Mouse (Mus musculus) liver, embryonic 13.5 days (tissue): ENCODE results near the gene Taf13. TPM values are rescaled to one million over a fixed set of nuclear protein-coding genes. Genes with fewer than 3 reads are reported as not detected.

Experiments used
- ATAC-seq: fragments of 200-750 bp; cut with Nextera tagmentation; 2 replicates; pipeline ENCODE4 v1.8.0; 2017; ENCODE audit warnings: low read depth, mild to moderate bottlenecking, moderate number of reproducible peaks, moderate library complexity
- DNase-seq: peaks from one replicate; pipeline ENCODE4 v3.0.0; 2022
- H3K27ac ChIP-seq: fragments of 300-500 bp; sonication (generic); 2 replicates; pipeline ENCODE4 v1.5.1; 2015; ENCODE audit warnings: moderate library complexity, mild to moderate bottlenecking, inconsistent platforms
- H3K27me3 ChIP-seq: fragments of 300-500 bp; sonication (generic); 2 replicates; pipeline ENCODE4 v1.6.1; 2015; ENCODE audit warnings: mild to moderate bottlenecking, inconsistent platforms
- H3K36me3 ChIP-seq: fragments of 300-500 bp; sonication (generic); 2 replicates; pipeline ENCODE4 v1.6.1; 2015; ENCODE audit warnings: mild to moderate bottlenecking, inconsistent platforms
- H3K4me1 ChIP-seq: fragments of 300-500 bp; sonication (generic); replicated peaks from 2 replicates; pipeline ENCODE4 v1.6.1; 2015; ENCODE audit warnings: inconsistent platforms
- H3K4me2 ChIP-seq: fragments of 300-500 bp; sonication (generic); 2 replicates; pipeline ENCODE4 v1.6.1; 2015; ENCODE audit warnings: inconsistent platforms, mild to moderate bottlenecking, moderate library complexity
- H3K4me3 ChIP-seq: fragments of 300-500 bp; sonication (generic); replicated peaks from 2 replicates; pipeline ENCODE4 v1.5.1; 2015; ENCODE audit warnings: mild to moderate bottlenecking, inconsistent platforms
- H3K9ac ChIP-seq: fragments of 300-500 bp; sonication (generic); 2 replicates; pipeline ENCODE4 v1.6.1; 2015; ENCODE audit warnings: mild to moderate bottlenecking, inconsistent platforms
- H3K9me3 ChIP-seq: fragments of 300-500 bp; sonication (generic); replicated peaks from 2 replicates; pipeline ENCODE4 v1.6.1; 2016; ENCODE audit warnings: inconsistent platforms
- WGBS: fragments of 180-500 bp; shearing (Covaris S2); methylation state at CpG from one replicate; pipeline ENCODE4 v1.1.7; 2015; ENCODE audit not compliant: insufficient replicate concordance; 5-methylcytosine and 5-hydroxymethylcytosine counted together
- polyA plus RNA-seq: library from polyadenylated mRNA; unstranded; fragments of >200 nt; fragmentation: Nextera tagmentation; extraction: Ambion mirVana; gene quantifications from 2 replicates; pipeline ENCODE4 v1.2.1, GENCODE M21; 2015

The Taf13 gene
- 13.0 and 17.4 TPM in 2 replicates for polyA plus RNA-seq

DNA sequence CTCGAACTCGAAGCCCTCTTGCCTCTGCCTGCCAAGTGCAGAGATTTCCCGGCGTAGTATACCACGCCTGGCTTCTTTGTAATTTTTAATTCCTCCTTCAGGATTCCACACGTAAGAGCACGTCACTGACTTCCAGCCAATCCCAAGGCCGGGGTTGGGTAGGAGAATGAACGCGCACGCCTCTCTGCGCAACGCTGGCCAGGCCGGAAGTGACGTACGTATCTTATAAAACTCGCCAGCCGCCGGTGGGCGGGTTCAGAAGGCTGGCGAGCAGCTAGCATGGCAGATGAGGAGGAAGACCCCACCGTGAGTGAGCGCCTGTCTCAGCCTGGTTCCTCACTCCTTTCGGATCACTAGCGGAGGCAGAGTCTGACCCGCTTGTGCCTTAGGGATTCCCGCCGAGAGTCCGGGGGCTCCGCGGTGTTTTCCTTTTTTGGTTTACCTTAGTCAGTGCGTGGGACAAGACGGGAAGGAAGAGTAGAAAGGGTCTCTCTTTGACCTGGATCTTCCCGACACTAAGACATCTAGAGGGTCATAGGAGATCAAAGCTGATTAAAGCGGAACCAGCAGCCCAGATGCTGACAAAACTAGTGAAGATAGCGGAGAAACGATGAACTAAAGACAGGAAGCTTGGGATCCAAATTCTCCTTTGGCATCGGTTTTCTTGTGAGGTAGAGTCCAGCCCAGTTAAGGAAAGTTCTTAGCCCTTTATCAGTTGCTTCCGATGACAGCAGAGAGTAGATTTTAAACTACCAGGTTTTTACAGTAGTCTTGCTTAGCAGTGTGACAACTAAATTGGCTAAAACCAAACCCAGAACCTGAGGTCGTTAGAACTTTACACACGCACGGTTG, at the start of gene Taf13:
Taf13 (plus strand) TSS at position 256 of the 852 bp plus-strand sequence.
- Histone ChIP-seq H3K27ac (peak within 1 kb of the TSS; percentile 78), H3K4me2 (peak within 1 kb of the TSS; percentile 89), H3K36me3 (no peaks in the 10 kb centered on the region), H3K9me3 (no peaks in the 10 kb centered on the region), H3K27me3 (peaks cover 17% of the 10 kb centered on the region), H3K4me1 (peaks cover 24% of the 10 kb centered on the region), H3K4me3 (peak within 1 kb of the TSS; percentile 82), H3K9ac (peak within 1 kb of the TSS; percentile 88)
- under 1% methylated on average over 42 of the region's 42 CpGs for WGBS
- ATAC-seq (peak; percentile 98), DNase-seq (peak; percentile 93)

DNA sequence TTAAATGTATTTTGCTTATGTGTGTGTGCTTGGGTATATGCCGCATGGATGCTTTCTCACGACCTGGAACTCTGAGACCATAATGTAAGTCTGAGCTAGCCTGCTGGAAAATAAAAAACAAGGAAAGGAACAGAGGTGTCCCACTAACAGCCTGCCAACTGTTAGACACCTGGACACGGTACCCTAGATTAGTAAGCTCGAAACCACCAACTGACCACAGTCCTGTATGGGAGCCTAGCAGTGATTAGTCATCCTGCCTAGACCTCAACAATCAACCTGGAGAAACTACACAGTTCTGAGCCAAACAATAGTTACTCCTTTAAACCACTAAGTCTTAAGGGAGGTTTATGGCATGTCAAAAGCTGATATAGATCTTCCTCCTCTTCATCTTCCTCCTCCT, 48.1 kb upstream of the Taf13 start:
- Histone ChIP-seq H3K4me1 (no peaks in the 10 kb centered on the region), H3K27ac (no peak overlapping the region), H3K36me3 (no peaks in the 10 kb centered on the region), H3K9ac (no peak overlapping the region), H3K4me3 (no peak overlapping the region), H3K27me3 (peaks cover 2% of the 10 kb centered on the region; the same call in 1 of the 2 replicates), H3K4me2 (no peak overlapping the region), H3K9me3 (no peaks in the 10 kb centered on the region)
- ATAC-seq, result no peak
- DNase-seq, result no peak
- 59% methylated on average over 4 of the region's 4 CpGs for WGBS

DNA sequence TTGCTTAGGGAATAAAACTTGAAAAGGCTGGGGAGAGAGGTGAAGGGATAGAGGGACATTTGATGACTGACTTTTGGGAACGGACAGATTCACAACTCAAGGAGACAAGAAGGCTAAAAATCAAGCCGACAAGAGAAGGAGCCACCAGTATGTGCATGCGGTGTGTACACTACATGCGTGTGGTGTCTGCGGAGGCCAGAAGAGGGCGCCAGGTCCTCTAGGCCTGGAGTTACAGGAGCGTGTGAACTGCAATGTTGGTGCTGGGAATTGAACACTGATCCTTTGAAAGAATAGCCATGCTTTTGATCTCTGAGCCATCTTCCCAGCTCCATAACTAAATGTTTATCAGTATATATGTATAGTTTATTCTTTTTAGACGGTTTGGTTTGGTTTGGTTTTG, 43.0 kb upstream of the Taf13 start:
- H3K36me3 ChIP-seq, result no peaks in the 10 kb centered on the region
- no peaks in the 10 kb centered on the region for H3K9me3 ChIP-seq
- no peak overlapping the region for H3K9ac ChIP-seq
- no peaks in the 10 kb centered on the region for H3K4me1 ChIP-seq
- no peak for DNase-seq
- H3K4me3 ChIP-seq, result no peak overlapping the region
- no peak overlapping the region for H3K4me2 ChIP-seq
- no peak overlapping the region for H3K27ac ChIP-seq
- ATAC-seq, result no peak
- no peaks in the 10 kb centered on the region for H3K27me3 ChIP-seq
- WGBS, result 78% methylated on average over 8 of the region's 8 CpGs

DNA sequence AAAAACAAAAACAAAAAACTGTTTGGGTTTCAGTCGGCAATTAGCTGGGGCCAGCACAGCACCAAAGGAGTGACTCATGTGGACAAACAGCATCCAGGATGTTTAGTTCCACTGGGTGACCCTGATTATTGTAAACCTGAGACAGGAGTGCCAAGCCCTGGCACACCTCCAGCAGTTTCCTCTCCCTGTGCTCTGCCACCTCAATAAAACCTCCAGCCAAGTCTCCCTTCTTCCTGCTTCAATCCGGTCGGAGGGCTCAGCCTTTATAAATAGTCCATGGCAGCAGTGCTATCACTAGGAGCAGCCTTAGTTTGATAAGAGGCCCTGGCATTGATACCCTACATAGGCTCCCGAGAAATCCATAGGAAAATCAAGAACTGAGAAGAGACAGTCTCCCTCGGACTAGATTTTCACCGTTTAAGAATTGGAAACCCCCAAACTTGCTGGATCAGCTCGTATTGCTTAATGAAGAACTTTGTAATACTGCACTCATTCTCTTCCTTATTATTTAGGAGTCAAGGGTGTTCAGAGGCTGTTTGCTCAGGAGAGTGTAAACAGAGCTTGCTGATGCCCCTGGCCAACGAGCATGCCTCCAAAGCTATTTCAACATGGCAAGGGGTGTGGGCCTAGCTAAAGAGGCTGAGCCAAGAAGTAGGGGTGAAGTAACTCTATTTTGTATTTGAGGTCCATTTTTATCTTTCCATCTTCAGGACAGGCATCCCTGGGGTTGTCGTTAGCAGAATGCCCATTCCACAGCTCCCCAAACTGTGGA, 38.2 kb upstream of the Taf13 start:
- H3K27me3 ChIP-seq, result peaks cover 33% of the 10 kb centered on the region
- H3K9ac ChIP-seq, result no peak overlapping the region
- peaks cover 17% of the 10 kb centered on the region for H3K4me1 ChIP-seq
- no peak overlapping the region for H3K4me3 ChIP-seq
- 53% methylated on average over 9 of the region's 9 CpGs for WGBS
- H3K27ac ChIP-seq, result no peak overlapping the region
- ATAC-seq (no peak), DNase-seq (no peak)
- H3K4me2 ChIP-seq, result no peak overlapping the region
- no peaks in the 10 kb centered on the region for H3K9me3 ChIP-seq
- no peaks in the 10 kb centered on the region for H3K36me3 ChIP-seq

DNA sequence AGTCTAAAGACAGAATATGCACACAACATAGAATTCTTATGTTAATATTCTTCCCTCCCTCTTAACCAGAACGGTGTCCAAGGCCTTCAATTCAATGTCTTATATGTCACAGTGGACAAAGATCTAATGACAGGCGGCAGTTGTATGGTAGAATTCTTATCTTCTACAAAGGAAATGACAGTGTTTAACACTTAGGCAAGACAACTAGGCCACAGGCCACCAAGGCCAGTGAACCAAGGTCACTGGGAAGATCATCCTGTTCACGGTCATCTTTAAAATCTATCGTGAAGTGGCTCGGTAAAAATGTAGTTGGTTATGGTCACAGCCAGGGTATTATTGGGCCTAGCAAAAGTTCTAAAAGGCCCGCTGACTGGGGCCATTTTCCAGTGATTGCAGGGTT, 37.5 kb upstream of the Taf13 start, which contains the start of gene 1700013F07Rik:
1700013F07Rik (plus strand) TSS at position 200 of the 400 bp plus-strand sequence.
- no peak within 1 kb of the TSS for H3K4me3 ChIP-seq
- H3K9me3 ChIP-seq, result no peaks in the 10 kb centered on the region
- peaks cover 17% of the 10 kb centered on the region for H3K4me1 ChIP-seq
- no peaks in the 10 kb centered on the region for H3K36me3 ChIP-seq
- H3K27me3 ChIP-seq, result peaks cover 37% of the 10 kb centered on the region
- H3K9ac ChIP-seq, result no peak within 1 kb of the TSS
- H3K27ac ChIP-seq, result no peak within 1 kb of the TSS
- DNase-seq (no peak), ATAC-seq (no peak)
- WGBS, result 53% methylated on average over 6 of the region's 6 CpGs
- H3K4me2 ChIP-seq, result no peak within 1 kb of the TSS

DNA sequence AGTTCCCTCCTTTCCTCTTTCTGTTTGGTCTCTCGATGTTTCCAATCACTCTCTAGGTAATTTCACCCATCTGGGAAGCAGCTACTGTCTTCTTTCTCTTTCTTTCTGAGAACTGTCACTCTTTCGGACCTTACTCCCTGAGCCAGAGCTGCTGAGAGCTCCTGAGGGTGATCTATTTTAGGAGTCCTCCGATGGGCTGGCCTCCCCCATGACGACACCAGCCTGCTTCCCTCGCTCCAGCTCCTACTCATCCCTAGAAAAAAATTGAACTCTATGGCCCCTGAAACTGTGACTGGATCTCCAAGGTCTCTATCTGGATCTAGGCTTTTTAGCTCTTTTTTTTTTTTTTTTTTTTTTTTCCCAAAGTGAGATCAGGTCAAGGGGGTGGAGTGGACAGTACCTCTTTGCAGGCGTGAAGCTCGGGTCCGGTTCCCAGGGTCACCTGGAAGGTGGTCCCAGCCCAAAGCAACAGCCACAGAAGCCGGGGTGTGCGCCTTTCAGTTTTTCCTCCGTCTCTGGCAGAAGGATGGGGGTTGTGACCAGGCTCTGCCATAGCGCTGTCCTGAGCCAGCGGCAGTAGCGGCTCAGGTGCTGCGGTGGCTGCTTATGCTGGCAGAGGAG, 35.5 kb upstream of the Taf13 start:
- 0 out of 2 replicates have a peak overlapping the region, but pooled peaks have one; percentile 31 for H3K4me3 ChIP-seq

DNA sequence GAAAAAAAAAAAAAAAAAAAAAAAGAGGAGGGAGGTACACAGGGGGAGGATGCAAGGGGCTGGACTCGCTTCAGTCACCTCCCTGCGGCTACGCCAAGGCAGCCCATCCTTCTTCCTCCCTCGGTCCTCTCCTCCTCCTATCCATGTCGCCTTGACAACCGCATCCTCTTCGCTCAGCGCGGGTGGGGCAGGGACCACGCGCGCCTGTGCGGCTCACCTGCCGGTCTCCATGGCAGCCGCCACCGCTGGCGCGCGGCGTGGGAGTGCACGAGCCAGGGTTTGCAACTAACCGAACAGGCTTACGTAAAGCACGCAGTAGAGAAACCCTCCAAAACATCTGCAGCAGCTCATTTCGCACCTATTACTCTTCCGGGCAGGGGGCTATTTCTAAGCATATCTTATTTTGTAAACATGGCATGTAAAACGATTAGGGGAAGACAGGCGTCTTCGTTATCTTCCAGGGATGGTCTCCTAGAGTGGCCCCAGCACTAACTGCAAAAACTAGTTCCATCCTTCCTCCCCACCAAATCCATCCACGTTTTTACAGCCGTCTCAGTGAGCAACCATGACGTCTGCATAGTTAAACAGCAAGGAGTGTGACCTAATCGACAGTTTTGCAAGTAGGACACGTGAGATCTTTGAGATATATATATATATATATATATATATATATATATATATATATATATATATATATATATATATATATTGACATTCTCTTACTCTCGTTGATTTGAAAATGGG, 34.8 kb upstream of the Taf13 start, which contains the start of gene 5330417C22Rik:
5330417C22Rik (minus strand) TSS at position 20 of the 744 bp plus-strand sequence.
- Histone ChIP-seq H3K27me3 (peaks cover 37% of the 10 kb centered on the region), H3K4me1 (peaks cover 17% of the 10 kb centered on the region), H3K4me2 (peak within 1 kb of the TSS; percentile 41), H3K27ac (no peak within 1 kb of the TSS), H3K36me3 (no peaks in the 10 kb centered on the region), H3K4me3 (peak within 1 kb of the TSS; percentile 31), H3K9ac (no peak within 1 kb of the TSS), H3K9me3 (no peaks in the 10 kb centered on the region)
- DNase-seq, result no peak
- 2% methylated on average over 35 of the region's 35 CpGs for WGBS
- ATAC-seq, result no peak; the same call in 1 of the 2 replicates

More for the DNA sequence above, 35.5 kb upstream of the Taf13 start:
- H3K27ac ChIP-seq, result no peak overlapping the region
- no peak overlapping the region for H3K9ac ChIP-seq
- ATAC-seq, result no peak
- no peak for DNase-seq
- H3K4me2 ChIP-seq, result peak overlapping the region; percentile 41; the same call in 1 of the 2 replicates
- peaks cover 17% of the 10 kb centered on the region for H3K4me1 ChIP-seq
- no peaks in the 10 kb centered on the region for H3K36me3 ChIP-seq
- no peaks in the 10 kb centered on the region for H3K9me3 ChIP-seq
- WGBS, result 11% methylated on average over 15 of the region's 15 CpGs
- peaks cover 37% of the 10 kb centered on the region for H3K27me3 ChIP-seq

DNA sequence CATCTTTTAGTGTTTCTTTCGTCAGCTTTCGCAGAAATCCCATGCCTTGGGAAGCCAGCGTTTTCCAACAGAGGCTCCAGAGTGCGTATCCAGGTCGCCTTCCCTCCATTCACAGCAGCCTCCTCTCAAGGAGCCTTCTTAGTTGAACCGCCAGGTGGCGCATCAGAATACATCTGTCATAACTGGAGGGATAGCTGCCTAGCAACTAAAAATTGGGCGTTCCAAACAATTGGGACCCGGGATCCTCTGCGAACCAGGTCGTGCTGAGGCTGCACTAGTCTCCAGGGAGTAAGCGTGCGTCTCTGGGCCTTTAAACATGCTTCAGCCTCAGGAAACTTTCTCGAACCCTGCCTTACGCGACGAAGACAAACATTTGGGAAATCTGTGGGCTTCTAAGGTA, 34.2 kb upstream of the Taf13 start:
- peak; percentile 74 for ATAC-seq
- H3K9ac ChIP-seq, result no peak overlapping the region
- peaks cover 37% of the 10 kb centered on the region for H3K27me3 ChIP-seq
- WGBS, result 5% methylated on average over 17 of the region's 17 CpGs
- peak; percentile 67 for DNase-seq
- no peak overlapping the region for H3K4me3 ChIP-seq
- no peaks in the 10 kb centered on the region for H3K36me3 ChIP-seq
- H3K9me3 ChIP-seq, result no peaks in the 10 kb centered on the region
- peaks cover 17% of the 10 kb centered on the region for H3K4me1 ChIP-seq
- H3K4me2 ChIP-seq, result peak overlapping the region; percentile 34
- no peak overlapping the region for H3K27ac ChIP-seq

DNA sequence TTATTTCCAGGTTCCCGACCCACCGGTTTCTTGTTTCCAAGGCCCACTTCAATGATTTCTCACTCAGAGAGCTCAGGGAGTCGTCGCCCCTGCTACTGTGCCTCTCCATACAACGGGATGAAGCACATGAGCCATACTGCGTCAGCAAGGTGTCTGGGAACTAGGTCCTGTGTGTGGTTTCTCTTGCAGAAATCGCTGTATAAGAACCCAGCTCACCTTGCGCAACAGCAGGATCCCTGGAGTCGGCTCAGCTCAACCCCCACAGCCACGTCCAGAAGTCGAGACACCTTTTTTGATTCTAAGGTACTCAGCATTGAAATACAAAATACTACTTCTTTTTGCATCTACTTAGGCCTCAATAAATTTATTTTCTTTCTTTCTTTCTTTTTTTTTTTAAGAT, 29.2 kb upstream of the Taf13 start:
- Histone ChIP-seq H3K36me3 (no peaks in the 10 kb centered on the region), H3K4me1 (peaks cover 4% of the 10 kb centered on the region), H3K27me3 (peaks cover 10% of the 10 kb centered on the region), H3K4me2 (no peak overlapping the region), H3K9me3 (no peaks in the 10 kb centered on the region), H3K9ac (no peak overlapping the region), H3K27ac (no peak overlapping the region), H3K4me3 (no peak overlapping the region)
- DNase-seq, result no peak
- 64% methylated on average over 11 of the region's 11 CpGs for WGBS
- no peak for ATAC-seq

DNA sequence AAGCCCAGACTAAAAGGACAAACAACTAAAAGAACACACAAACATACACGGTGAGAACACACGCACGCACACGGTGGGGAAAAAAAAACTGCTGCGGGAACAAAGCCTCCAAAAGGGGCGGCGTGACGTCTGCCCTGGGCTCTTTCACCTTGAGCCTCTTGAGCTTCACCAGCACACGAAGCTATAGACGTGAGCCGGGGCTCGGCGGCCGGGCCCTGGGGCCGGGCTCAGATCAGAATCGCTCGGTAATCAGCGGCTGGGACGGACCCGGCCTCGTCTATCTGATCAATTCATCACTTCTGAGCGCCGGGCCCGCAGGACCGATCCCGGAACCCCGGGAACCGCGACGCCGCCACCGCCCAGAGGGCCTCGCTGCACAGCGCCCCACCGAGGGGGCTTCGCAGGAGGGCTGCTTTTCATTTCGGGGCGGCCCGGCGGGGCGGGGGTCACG, 17.4 kb upstream of the Taf13 start:
- H3K4me3 ChIP-seq, result peak overlapping the region; percentile 90
- H3K36me3 ChIP-seq, result peaks cover 20% of the 10 kb centered on the region
- DNase-seq (peak; percentile 48), ATAC-seq (peak; percentile 70)
- peak overlapping the region; percentile 95 for H3K4me2 ChIP-seq
- peak overlapping the region; percentile 87 for H3K27ac ChIP-seq
- peaks cover 28% of the 10 kb centered on the region for H3K4me1 ChIP-seq
- no peaks in the 10 kb centered on the region for H3K9me3 ChIP-seq
- H3K27me3 ChIP-seq, result no peaks in the 10 kb centered on the region
- H3K9ac ChIP-seq, result peak overlapping the region; percentile 94
- WGBS, result 1% methylated on average over 41 of the region's 42 CpGs
